Comparison of ENCODE assay signal across 1 mouse cellular context in genomic region chr2:28063711-28064338, GRCm38 (mm10).
A peak's percentile ranks its signal among the peaks of the same experiment; 100 is the strongest.
TF ChIP-seq lines count a peak whose summit lies in the region.

No protein-coding gene starts in this region.

TF ChIP-seq in MEL, 35 proteins besides CTCF, POLR2A, EP300 and RAD21 (continued from another document):
- TF ChIP-seq ZMIZ1 (IDR thresholded peaks at IDR 0.05; ENCODE audit: low read depth, low read length): 0 out of 2 replicates have a peak, but pooled peaks have one; percentile 21
- TF ChIP-seq POLR2AphosphoS5 (IDR thresholded peaks at IDR 0.05; ENCODE audit: borderline replicate concordance, low read depth, low read length): no peak
- 0 out of 2 replicates have a peak, but pooled peaks have one; percentile 26 for TF ChIP-seq KAT2A (conservative IDR thresholded peaks at IDR 0.05; ENCODE audit: low read depth, low read length)
- no peak; the same call in 1 of the 2 replicates for TF ChIP-seq GATA1 (IDR thresholded peaks at IDR 0.05; ENCODE audit: low read depth, low read length)
- peak; percentile 94 for TF ChIP-seq CHD1 (IDR thresholded peaks at IDR 0.05; ENCODE audit: low read depth, low read length)
- no peak for TF ChIP-seq MEF2A (IDR thresholded peaks at IDR 0.05; ENCODE audit: extremely low read depth, insufficient replicate concordance, low read depth, low read length, poor library complexity, severe bottlenecking)
- TF ChIP-seq ELF1 (IDR thresholded peaks at IDR 0.05; ENCODE audit: low read depth, low read length): no peak
- no peak; the same call in 1 of the 2 replicates for TF ChIP-seq SIN3A (IDR thresholded peaks at IDR 0.05; ENCODE audit: low read length)
- TF ChIP-seq USF2 (IDR thresholded peaks at IDR 0.05; ENCODE audit: borderline replicate concordance in 1 of 2, insufficient read depth in 1 of 2, low read depth in 1 of 2, low read length in 2 of 2): no peak
- TF ChIP-seq SMC3 (IDR thresholded peaks at IDR 0.05; ENCODE audit: low read depth, low read length): no peak
- no peak for TF ChIP-seq MYB (IDR thresholded peaks at IDR 0.05; ENCODE audit: low read depth, low read length)
- TF ChIP-seq MAZ (IDR thresholded peaks at IDR 0.05; ENCODE audit: low read depth, low read length): no peak
- no peak for TF ChIP-seq MAFK (IDR thresholded peaks at IDR 0.05; ENCODE audit: borderline replicate concordance, low read depth, low read length)
- TF ChIP-seq ZKSCAN1 (IDR thresholded peaks at IDR 0.05; ENCODE audit: low read depth, low read length): no peak
- no peak for TF ChIP-seq ZNF384 (IDR thresholded peaks at IDR 0.05; ENCODE audit: low read depth, low read length)
- no peak for TF ChIP-seq NRF1 (IDR thresholded peaks at IDR 0.05; ENCODE audit: insufficient read depth, low read depth, low read length, poor library complexity, severe bottlenecking)
- no peak for TF ChIP-seq TBP (IDR thresholded peaks at IDR 0.05; ENCODE audit: low read depth, low read length)
- TF ChIP-seq ZC3H11A (IDR thresholded peaks at IDR 0.05; ENCODE audit: low read depth, low read length): 0 out of 2 replicates have a peak, but pooled peaks have one; percentile 3
- no peak for TF ChIP-seq HCFC1 (IDR thresholded peaks at IDR 0.05; ENCODE audit: low read depth, low read length)
- no peak for TF ChIP-seq UBTF (IDR thresholded peaks at IDR 0.05; ENCODE audit: borderline replicate concordance, insufficient read depth, low read depth, low read length)
